17 mouse cellular contexts compared by ENCODE assay signal in genomic region chr12:3436446-3436845, GRCm38 (mm10).
"Had no signal": no experiment of that assay in that cellular context is flagged by ENCODE, and none has a peak within 500 bp of the region (broad histone marks: within the 10 kb centered on the region; RNA-seq: fewer than 3 reads in every experiment).

No protein-coding gene starts in this region.

- DNase-seq: kidney, adult 18-20 months; layer of hippocampus, adult 9-11 months; liver; lung, adult 18-20 months; lung, postnatal 10 days; lung, postnatal 4 days; midbrain, embryonic 14.5 days; thymus, adult 18-20 months; thymus, postnatal 4 days had no signal

- H3K27ac ChIP-seq: kidney, postnatal 0 days; layer of hippocampus, adult 2 months; limb, embryonic 10.5 days; limb, embryonic 13.5 days; liver, embryonic 12.5 days; liver, embryonic 15.5 days; lung, embryonic 15.5 days had no signal

- H3K36me3 ChIP-seq: lung, embryonic 15.5 days had no signal

- H3K4me1 ChIP-seq: limb, embryonic 10.5 days; limb, embryonic 13.5 days; lung, embryonic 15.5 days had no signal

- H3K27me3 ChIP-seq: limb, embryonic 13.5 days; liver, embryonic 12.5 days; liver, embryonic 15.5 days; lung, embryonic 15.5 days had no signal

- H3K4me2 ChIP-seq: limb, embryonic 13.5 days; liver, embryonic 12.5 days; liver, embryonic 15.5 days; lung, embryonic 15.5 days; midbrain, embryonic 11.5 days had no signal

- H3K4me3 ChIP-seq: layer of hippocampus, adult 2 months; limb, embryonic 10.5 days; limb, embryonic 13.5 days; liver, embryonic 12.5 days; liver, embryonic 15.5 days; lung, embryonic 15.5 days had no signal

- H3K9ac ChIP-seq: limb, embryonic 13.5 days; liver, embryonic 12.5 days; liver, embryonic 15.5 days; lung, embryonic 15.5 days had no signal

- ATAC-seq: liver, embryonic 12.5 days had no signal

- H3K9me3 ChIP-seq: limb, embryonic 10.5 days; limb, embryonic 13.5 days; liver, embryonic 12.5 days; liver, embryonic 15.5 days; lung, embryonic 15.5 days had no signal
